Mouse (Mus musculus): ENCODE measurements around the gene Zc3hav1. TPM values are rescaled to one million over a fixed set of nuclear protein-coding genes. Genes with fewer than 3 reads are reported as not detected.
"Not testable (repeated sequence)": the region's sequence is repeated elsewhere in the genome, so short reads cannot be mapped to it uniquely, and the experiment has no call there.

Gene Zc3hav1
- total RNA-seq (2021), result 1 to 10 TPM; 3.1 to 3.9 TPM
- long read RNA-seq, experiment 1, partial matches to known transcripts, result 0 of 2 reads
- long read RNA-seq, experiment 1, other reads (novel, unspliced or antisense), result 1 of 2 reads
- long read RNA-seq, experiment 2, partial matches to known transcripts, result 0 of 3 reads
- long read RNA-seq, experiment 2, other reads (novel, unspliced or antisense), result 3 of 3 reads

DNA sequence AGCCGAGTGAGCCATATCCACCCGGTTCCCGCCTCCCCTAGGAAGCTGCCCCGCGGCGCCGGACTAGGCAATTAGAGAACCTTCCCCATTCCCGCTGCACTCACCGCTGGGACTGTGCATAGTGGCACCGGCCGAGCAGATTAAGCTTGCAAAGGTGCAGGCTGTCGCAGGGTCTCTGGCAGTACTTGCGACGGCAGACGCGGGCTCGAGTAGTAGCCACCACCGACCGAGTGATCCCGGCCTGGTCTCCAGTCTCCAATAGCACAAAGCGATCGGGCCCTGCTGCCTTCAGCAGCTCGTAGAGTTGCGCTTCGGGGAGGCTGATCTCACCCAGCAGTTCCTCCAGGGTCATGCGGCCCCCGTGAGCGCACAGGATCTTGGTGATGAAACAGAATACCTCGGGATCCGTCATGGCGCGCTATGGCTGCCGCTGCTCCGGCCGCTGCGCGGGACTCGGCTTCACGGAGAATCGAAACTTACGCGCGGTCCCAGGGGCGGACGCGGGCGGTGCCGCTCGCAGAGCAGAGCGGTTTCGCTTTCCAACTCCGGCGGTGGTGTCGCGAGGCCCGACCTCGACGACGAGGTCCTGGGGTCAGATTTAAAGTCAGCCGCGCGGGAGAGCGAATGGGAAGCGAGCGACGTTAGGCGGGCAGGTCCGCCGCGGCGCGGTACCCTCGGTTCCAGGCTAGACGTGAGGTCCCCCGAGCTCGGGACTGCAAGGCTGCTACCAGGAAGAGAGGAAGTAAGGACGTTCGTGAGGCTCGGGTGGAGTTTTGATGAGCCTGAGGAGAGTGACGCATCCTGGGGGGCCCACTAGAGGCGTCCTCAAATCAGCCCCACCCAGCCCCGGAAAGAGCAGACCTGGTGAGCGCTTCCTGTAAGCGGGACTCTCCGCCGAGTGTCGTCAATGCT is at the start of gene Zc3hav1:
Gene Zc3hav1, minus strand, starts transcription at position 793 of the 912 bp plus-strand sequence.
- Histone ChIP-seq H3K27ac (peak within 1 kb of the TSS; percentile 68), H3K4me3 (peak within 1 kb of the TSS; percentile 72)
- no peak for TF ChIP-seq CTCF (conservative IDR thresholded peaks at IDR 0.05)
- DNase-seq (ENCODE audit: low spot score in 2 of 2), result peak; percentile 3 to 21

DNA sequence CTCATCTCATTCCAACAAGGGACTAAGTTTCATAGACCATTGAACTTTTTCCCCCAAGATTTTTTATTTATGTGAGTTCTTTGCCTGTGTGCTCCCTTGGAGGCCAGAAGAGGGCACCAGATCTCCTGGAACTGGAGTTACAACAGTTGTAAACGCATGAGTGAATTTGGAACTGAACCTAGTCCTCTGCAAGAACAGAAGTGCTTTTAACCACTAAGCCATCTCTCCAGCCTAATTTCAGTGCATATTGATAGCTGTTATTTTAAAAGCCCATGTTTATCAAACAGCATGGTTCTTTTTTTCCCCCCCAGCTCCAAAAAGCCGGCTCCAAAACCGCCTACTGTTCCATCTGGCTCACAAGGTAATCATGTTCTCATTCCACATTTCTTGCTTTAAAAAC is 35.3 kb upstream of the Zc3hav1 start:
- TF ChIP-seq CTCF (conservative IDR thresholded peaks at IDR 0.05), result peak; percentile 83
- peak; percentile 64 to 86 for DNase-seq (ENCODE audit: low spot score in 2 of 2)
- H3K27ac ChIP-seq, result no peak overlapping the region
- H3K4me3 ChIP-seq, result no peak overlapping the region

DNA sequence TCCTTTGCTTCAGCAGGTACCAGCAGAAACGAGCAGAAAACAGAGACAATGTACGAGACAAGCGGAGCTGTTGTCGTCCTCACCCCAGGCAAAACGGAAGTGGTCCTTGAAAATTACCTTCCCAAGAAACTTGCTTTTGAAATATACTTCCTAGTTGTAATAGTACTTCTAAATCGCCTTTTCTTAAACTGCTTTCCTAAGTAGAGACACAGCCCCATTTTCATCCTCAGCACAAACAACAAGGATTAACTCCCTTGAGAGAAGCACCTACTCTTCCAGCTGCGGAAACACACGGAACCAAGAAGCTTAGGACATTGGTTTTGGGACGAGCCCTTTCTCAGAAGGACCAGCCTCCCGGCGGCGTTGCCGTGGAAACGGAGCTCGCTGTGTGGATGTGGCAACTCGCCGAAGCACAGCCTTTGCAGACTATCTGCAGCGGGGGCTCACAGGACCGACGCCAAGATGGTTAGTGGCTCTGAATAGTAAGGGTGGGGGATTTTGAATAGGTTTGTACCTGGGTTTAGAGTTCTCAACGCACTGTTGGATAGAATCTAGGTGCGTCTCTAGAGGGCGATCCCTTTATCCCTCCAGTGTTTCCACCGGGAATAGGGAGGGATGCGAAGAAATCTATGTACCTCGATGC is 26.8 kb upstream of the Zc3hav1 start, which contains the start of gene Ttc26:
Gene Ttc26, plus strand, starts transcription at position 341 of the 643 bp plus-strand sequence.
- peak; percentile 82 to 85 for DNase-seq (ENCODE audit: low spot score in 2 of 2)
- TF ChIP-seq CTCF (conservative IDR thresholded peaks at IDR 0.05), result peak; percentile 36
- peak within 1 kb of the TSS; percentile 90 for H3K27ac ChIP-seq
- H3K4me3 ChIP-seq, result peak within 1 kb of the TSS; percentile 83

DNA sequence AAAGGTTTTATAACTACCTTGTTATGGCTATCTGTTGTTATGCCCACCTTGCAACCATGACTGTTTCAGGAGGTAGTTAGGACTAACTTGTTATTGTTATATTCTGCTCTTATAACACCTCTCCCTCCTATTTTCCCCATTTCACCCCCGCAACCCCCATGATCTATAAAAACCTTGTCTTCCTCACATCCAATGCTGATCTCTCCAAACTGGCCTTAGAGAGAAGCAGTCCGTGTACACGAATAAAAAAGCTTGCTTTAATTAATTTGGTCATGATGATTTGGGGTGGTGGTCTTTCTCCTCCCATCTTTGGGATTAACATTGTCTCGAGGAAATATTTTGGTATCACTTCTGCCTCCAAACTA is 26.3 kb upstream of the Zc3hav1 start:
- H3K4me3 ChIP-seq, result peak overlapping the region; percentile 83
- peak overlapping the region; percentile 90 for H3K27ac ChIP-seq
- no peak for DNase-seq (ENCODE audit: low spot score in 2 of 2)
- no peak for TF ChIP-seq CTCF (conservative IDR thresholded peaks at IDR 0.05)

DNA sequence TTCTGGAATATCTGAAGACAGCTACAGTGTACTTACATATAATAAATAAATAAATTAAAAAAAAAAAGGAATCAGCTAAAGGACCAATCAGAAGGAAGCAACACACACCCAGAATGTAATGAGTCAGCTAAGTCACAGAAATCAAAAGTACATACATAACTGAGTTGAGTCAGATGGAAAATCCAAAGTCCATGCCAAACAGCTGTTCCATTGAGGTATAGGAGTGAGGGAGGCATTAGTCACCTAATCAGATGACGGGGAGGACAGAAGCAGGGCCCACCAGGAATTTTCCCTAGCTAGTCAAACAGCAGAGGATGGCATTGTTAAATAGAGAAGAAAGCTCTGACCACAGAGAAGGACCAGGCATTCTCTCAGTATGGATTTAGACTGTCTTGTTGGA is 19.9 kb upstream of the Zc3hav1 start:
- no peak overlapping the region for H3K27ac ChIP-seq
- no peak for DNase-seq (ENCODE audit: low spot score in 2 of 2)
- no peak for TF ChIP-seq CTCF (conservative IDR thresholded peaks at IDR 0.05)
- H3K4me3 ChIP-seq, result no peak overlapping the region

DNA sequence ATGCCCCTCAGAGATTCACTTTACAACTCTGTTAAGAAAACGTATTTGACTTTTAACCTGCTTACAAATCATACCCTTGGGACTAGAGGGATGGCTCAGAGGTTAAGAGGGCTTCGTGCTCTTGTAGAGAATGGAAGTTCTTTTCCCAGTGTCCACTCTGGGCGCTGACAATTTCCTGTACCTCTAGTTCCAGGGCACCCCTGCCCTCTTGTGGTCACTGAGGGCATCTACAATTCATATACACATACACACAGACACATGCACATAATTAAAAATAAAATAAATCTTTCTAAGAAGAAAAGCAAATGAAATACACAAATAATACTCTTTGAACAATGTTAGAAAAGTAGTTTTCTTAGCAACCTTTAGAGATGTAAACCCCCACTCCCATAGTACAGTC is 15.5 kb upstream of the Zc3hav1 start:
- DNase-seq (ENCODE audit: low spot score in 2 of 2), result no peak
- Histone ChIP-seq H3K4me3 (no peak overlapping the region), H3K27ac (no peak overlapping the region)
- TF ChIP-seq CTCF (conservative IDR thresholded peaks at IDR 0.05), result peak; percentile 27

DNA sequence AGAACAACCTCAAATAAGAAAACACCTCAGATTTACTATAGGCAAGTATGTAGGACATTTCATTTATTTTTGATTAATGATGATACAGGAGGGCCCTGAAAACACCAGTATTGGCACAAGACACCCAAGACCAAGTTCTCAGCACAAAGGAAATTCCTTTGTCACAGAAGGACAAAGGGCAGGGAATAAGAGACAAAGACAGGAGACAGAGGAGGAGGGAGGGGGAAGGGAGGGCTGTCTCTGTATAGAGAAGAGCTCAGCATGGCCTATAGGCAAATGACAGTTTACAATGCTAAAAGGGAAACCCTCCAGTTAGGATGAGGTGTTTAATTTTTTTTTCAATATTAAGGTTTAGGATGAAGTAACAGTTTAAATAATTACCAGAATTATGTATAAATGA is 9.7 kb upstream of the Zc3hav1 start:
- H3K27ac ChIP-seq, result no peak overlapping the region
- no peak overlapping the region for H3K4me3 ChIP-seq
- no peak for DNase-seq (ENCODE audit: low spot score in 2 of 2)
- no peak for TF ChIP-seq CTCF (conservative IDR thresholded peaks at IDR 0.05)

DNA sequence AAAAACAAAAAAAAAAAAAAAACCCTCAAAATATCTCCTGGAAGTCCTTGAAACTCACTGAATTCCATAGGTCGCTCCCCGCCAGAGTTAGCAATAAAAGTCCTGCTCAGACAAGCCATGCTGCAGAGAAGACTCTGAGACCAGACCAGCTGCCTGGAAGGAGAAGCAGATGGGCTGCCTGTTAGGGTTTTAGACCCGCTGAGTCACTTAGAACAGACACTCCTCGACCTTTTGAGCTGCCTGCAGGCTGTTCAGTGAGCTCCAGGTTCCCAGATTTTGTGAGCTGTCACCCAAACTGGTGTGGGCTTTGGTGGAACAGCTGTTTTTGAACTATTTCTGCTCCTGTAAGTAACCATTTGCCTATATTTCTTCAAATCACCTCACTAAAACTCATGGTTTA is 9.0 kb upstream of the Zc3hav1 start:
- DNase-seq (ENCODE audit: low spot score in 2 of 2), result no peak
- TF ChIP-seq CTCF (conservative IDR thresholded peaks at IDR 0.05), result no peak
- H3K27ac ChIP-seq, result no peak overlapping the region

DNA sequence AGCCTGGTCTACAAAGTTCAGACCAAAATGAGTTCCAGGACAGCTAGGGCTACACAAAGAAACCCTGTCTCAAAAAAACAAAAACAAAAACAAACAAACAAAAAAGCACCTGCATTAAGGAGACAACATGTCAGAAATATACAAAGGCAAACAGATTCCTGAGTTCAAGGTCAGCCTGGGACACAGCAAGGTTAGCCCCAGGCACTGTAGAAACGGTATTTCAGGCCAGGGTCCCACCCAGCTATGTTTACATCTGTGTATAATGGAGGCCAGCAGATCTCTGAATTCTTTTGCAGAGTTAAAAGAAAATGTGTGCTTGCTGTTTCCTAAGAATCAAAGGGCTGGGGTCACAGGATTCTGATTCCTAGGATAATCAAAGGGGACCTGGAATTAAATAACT is 7.5 kb upstream of the Zc3hav1 start:
- Histone ChIP-seq H3K27ac (no peak overlapping the region), H3K4me3 (no peak overlapping the region)
- no peak for DNase-seq (ENCODE audit: low spot score in 2 of 2)
- no peak for TF ChIP-seq CTCF (conservative IDR thresholded peaks at IDR 0.05)

More for the DNA sequence above, 9.0 kb upstream of the Zc3hav1 start:
- no peak overlapping the region for H3K4me3 ChIP-seq

DNA sequence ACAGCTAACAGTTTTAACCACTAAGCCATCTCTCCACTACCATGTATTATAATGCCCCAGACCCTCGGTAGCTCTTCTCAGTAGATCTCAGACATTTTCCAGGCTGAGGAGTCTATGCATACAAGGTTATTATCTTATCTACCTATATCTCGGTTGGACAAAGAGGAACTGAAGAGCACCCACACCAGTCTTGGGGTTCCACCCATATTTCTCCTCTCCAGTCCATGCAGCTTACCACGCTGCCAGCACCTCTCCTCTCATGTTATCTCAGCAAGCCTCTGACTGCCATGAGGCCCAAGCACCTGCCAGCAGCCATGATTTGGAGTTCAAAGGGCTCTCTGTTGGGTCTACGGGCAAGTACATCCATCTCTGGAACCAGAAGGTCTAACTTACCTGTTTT is 6.7 kb upstream of the Zc3hav1 start:
- no peak for TF ChIP-seq CTCF (conservative IDR thresholded peaks at IDR 0.05)
- no peak for DNase-seq (ENCODE audit: low spot score in 2 of 2)
- H3K4me3 ChIP-seq, result no peak overlapping the region
- H3K27ac ChIP-seq, result no peak overlapping the region

DNA sequence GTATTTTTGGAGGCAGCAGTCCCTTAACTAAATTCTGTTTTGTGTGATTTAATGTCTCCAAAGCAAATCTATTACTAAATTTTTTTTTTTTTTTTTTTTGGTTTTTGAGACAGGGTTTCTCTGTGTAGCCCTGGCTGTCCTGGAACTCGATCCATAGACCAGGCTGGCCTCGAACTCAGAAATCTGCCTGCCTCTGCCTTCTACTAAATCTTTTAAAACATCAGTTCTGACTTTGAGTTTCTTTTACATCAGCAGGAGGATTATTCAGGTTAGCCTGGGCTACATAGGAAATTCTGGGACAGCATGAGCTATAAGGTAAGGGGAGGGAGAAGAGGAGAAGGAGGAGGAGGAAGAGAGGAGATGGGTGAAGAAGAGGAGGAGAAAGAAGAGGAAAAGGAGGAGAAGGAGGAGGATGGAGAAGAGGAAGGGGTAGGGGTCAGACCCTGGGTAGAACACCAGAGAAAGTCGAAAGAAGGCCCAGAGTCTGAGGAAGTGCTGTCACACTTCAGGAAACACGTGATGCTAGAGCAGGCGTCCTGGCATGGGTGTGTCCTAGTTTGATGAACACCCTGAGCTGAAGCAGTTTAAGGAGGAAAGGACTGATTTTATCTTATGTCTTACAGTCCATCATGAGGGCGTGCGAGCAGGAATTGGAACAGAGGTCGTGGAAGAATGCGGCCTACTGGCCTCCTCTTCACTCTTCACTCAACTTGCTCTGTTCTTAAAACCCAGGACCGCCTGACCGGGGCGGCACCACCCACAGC is 5.5 kb upstream of the Zc3hav1 start:
- no peak overlapping the region for H3K27ac ChIP-seq
- no peak for TF ChIP-seq CTCF (conservative IDR thresholded peaks at IDR 0.05)
- no peak for DNase-seq (ENCODE audit: low spot score in 2 of 2)

DNA sequence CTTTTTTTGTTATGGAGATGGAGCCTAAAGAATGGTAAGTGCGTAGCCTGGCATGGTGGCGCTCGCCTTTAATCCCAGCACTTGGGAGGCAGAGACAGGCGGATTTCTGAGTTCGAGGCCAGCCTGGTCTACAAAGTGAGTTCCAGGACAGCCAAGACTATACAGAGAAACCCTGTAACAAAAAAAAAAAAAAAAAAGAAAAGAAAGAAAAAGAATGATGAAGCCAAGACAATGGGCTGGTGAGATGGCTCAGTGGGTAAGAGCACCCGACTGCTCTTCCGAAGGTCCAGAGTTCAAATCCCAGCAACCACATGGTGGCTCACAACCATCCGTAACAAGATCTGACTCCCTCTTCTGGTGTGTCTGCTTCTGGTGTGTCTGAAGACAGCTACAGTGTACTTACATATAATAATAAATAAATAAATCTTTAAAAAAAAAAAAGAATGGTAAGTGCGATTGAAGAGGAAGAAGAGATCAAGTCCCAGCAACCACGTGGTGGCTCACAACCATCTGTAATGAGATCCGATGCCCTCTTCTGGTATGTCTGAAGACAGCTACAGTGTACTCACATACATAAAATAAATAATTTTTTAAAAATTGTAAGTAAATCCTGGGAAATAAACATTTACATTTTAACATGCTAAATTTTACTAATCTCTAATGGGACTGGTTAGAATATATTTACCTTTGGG is 4.8 kb upstream of the Zc3hav1 start:
- not testable (repeated sequence) for H3K27ac ChIP-seq; DNase-seq (ENCODE audit: low spot score in 2 of 2); H3K4me3 ChIP-seq
- 0 out of 2 replicates have a peak, but pooled peaks have one; percentile 6 for TF ChIP-seq CTCF (conservative IDR thresholded peaks at IDR 0.05)

More for the DNA sequence above, 5.5 kb upstream of the Zc3hav1 start:
- no peak overlapping the region for H3K4me3 ChIP-seq

All from layer of hippocampus, adult 2 months (tissue).